Mouse (Mus musculus): ENCODE measurements around the gene Krt86.
A peak's percentile ranks its signal among the peaks of the same experiment; 100 is the strongest.
"Not testable (repeated sequence)": the region's sequence is repeated elsewhere in the genome, so short reads cannot be mapped to it uniquely, and the experiment has no call there.

Krt86 gene

DNA sequence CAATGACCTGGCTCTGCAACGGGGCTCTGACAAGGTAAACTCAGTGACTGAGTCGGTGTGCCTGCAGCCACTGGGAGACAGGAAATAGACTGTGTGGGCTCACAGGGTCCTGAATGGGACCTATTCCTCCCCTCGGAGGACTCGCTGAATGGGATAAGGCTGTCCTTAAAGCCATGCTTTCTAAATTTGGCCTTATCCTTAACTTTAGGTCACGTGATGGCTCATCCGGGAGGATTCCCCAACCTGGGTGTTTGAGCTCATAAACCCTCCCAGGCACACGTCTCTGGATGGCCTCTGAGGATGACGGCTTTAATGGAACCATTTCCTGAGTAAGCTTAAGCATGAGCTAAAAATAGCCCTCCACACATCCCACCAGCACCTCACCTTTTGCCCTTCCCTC, 19.4 kb downstream of the Krt86 start:
- no peak for DNase-seq (ENCODE audit: low spot score in 2 of 2)

DNA sequence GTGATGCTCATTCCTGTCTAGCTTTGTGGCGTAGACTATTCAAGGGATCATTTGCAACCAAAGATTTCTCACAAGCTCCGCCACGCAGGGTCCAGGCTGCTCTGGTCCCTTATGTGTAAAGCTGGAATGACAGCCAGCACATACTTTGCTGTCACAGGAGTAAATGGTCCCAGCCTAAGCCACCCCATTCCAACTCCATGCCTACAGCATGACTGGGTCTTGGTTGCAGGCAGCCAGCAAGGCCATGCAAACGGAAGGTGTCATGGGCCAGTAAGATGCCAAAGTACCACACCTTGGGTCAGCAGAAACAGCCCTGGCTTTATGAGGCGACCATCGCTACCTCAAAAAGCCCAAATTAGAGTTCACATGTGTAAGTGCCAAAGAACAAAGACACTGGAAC, 20.4 kb downstream of the Krt86 start:
- DNase-seq (ENCODE audit: low spot score in 2 of 2): no peak

DNA sequence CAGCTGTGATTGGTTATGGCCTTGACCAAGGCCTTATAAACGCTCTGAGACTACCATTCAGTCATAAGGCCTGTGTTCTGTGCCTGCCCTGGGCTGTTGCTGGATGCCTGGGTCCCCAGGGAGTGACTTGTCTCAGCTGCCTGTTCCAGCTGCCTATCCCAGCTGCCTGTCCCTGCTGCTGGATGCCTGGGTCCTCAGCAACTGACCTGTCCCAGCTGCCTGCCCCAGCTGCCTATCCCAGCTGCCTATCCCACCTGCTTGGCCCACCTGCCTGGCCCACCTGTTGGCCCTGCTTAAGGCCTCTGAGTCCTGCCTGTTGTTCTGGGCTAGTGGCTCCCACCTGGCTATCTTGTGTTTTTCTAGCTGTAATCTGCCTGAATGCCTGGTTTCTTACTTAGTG, 20.9 kb downstream of the Krt86 start:
- DNase-seq (ENCODE audit: low spot score in 2 of 2): no peak

DNA sequence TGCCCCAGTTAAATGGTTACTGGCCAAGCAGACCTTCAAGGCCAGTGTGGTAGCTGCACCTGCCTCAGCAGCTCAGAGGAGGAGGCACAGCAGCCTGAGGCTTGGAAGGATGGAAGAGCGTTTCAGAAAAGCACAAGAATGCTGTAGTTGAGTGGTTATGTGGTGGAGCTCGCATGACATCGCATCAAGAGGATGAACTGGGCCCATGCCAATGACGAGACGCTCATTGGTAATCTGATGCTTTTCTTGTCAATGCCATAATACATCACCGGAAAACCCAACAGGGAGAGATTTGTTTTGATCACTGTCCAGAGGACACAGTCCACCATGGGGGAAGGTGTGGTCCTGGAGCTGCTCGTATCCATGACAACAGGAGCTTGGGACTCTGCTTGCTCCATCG, 22.0 kb downstream of the Krt86 start:
- DNase-seq (ENCODE audit: low spot score in 2 of 2): no peak

DNA sequence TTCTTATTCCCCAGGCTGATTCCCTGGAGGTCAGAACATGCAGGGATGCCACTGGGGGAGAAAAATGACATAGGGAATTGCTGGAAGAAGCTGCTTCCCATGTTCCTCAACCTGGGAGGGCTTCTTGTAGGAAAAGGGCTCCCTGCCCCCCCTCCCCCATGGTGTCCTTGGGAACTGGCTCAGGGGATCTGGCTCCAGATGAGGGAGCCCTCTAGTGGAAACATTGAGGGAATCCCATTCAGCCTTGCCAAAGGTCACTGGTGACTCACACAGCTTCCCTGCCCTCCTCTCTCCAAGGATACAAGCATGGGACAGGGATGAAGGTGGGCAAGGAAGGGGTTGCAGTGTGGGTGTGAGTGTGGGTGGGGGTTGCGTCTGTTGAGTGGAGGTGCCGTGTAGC, 23.9 kb downstream of the Krt86 start:
- peak; percentile 38 to 41 for DNase-seq (ENCODE audit: low spot score in 2 of 2)

DNA sequence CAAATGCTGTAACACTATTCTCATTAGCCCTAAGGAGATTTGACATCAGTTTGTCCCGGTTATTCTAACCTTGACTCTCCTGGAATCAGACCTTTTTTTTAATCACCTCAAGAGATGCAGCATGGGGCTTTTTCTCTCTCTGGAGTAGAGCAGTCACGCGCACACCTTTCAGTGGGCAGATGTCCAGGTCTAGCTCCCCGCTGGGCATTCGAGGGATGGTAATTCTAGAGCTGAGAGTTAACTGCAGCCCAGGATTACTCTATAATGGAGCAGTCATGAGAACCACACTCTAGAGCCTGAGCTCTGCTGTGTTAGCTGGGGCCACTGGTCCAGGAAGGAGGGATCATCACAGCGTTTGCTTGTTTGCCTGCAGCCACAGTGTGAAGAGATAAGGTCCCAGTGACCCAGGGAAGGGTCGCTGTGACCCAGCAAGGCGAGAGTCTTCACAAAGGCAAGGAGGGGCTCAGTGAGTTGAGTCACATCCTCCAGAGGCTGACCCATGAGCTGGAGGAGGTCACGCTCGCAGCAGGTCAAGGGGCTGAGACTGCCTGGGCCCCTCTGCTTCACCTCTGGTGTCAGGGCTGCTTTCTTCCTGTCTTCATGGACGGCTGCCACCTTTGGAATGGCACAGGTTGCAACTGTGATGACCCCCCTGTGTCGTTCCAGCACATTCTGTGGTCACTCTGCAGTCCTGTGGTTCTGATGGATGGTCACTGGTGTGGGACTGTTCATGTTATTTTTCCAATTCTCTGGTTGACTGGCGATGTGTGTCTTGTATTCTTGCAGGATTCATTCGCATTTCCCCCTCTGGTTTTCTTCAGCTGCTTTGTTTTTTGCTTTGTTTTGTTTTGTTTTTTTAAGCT, 33.8 kb downstream of the Krt86 start:
- no peak for DNase-seq (ENCODE audit: low spot score in 2 of 2)

DNA sequence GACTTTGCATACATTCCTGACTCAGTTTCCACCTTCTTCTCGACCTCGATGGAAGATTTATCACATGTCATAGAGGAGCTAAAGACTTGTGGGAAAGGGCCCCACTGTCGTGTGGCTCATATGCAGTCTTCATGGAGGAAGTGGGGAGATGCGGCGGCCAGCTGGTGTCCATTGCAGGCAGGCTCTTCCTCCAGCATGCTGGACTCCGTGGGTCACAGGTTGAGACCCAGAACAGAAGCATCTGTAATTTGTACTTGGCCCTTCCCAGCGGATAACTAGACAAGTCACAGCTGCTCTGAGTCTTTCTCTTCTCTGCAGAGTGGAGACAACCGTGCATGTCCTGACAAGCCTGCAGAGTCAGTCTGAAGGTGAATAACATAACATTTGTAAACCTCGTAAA, 35.0 kb downstream of the Krt86 start:
- no peak for DNase-seq (ENCODE audit: low spot score in 2 of 2)

DNA sequence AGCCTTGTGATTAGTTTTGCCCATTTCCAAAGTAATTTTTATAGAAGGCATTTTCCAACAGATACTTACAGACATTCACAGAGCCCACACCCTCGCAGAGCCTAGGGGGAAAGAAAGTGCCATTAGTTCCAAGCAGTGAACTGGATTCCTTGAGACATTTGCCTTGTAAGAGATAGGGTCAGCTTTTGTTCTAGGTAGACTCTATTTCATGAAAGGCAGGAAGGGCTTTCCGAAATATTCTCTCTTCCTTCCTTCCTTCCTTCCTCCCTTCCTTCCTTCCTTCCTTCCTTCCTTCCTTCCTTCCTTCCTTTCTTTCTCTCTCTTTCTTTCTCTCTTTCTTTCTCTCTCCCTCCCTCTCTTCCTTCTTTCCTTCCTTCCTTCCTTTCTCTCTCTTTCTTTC, 43.9 kb downstream of the Krt86 start, which contains the start of gene Gm49425:
Gene Gm49425 (minus strand): TSS at position 101 of the 400 bp plus-strand sequence.
- not testable (repeated sequence) for DNase-seq (ENCODE audit: low spot score in 2 of 2)

DNA sequence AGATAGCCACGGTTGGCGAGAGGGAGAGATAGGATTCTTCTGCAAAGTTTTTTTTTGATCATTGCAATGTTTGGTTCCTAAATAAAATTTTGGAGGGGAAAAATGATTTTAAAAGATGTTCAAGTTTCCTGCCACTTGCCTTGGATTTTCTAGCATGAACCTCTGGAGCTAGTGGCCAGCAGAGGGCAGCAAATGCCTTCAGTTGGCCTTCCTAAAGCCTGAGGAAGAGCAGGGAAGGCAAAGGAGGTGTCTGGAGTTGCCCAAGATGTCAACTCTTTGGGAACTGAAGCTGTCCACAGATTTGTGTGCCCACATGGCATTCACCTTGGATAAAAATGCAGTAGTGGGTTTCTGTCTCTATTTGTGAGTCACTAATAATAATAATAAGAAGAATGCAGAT, 46.5 kb downstream of the Krt86 start:
- DNase-seq (ENCODE audit: low spot score in 2 of 2): peak; percentile 69 to 74

DNA sequence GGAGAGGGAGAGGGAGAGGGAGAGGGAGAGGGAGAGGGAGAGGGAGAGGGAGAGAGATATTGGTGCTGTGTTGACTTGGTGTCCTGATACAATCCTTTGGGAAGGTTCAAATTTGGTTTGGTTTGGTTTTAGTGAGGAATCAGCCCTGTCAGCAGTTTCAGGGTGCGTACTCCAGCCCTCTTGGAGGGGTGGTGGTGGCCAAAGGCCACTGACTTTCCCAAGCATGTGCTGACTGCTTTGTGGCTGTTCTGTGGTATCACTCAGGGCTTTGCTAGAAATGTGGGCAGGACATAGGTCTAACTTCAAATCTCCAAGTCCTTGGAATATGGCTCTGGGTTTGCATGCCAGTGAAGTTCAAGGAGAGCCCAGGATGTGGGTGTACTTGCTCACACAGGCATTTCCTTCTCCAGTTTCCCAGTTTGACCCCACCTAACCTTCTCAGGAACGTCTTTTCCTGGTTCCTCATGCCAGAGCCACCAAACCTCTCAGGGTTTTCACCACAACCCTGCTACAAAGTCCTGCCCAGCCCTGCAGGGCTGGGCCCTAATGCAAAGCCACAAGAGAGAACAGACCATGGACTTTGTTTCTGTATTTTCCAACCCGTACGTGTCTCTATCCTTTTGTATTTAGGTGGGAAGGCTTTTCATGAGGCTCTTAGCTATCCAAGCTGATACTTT, 49.4 kb downstream of the Krt86 start:
- DNase-seq (ENCODE audit: low spot score in 2 of 2): no peak

Data from urinary bladder, postnatal 36 days (tissue).